Mouse (Mus musculus): ENCODE results near the gene Hist2h2aa1.

- TF ChIP-seq CTCF (IDR thresholded peaks at IDR 0.05; ENCODE audit: low read depth, low read length) (no peak), POLR2AphosphoS5 (IDR thresholded peaks at IDR 0.05; ENCODE audit: insufficient replicate concordance, low read depth, low read length) (no peak), TAL1 (conservative IDR thresholded peaks at IDR 0.05; ENCODE audit: low read depth, low read length) (no peak)
These were observed 22.5 kb upstream of the Hist2h2aa1 start for GRCm38 (mm10) chr3:96222774-96223173.
